Comparison of ENCODE assay signal across 15 mouse cellular contexts in the genomic region with DNA sequence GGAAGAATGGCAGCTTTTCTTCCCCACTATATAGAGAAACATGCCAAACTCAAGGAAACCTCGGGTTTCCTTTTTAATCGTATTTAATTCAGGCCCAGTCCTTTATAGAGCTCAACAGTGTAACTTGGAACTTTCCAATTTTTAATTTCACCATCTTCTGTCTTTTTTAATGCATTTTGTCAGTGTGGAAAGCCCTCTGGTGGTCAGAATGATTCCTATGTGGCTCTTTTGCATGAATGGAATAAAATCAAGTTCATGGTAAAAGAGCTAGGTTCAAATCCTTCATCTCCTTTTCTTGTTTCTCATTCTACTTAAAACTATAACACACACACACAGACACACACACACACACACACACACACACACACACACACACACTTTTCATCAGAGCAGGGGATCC.
A peak's percentile ranks its signal among the peaks of the same experiment; 100 is the strongest.
DNase-seq lines count a peak whose midpoint lies in the region; ATAC-seq and TF ChIP-seq lines count a peak whose summit lies in the region.
"Had no signal": no experiment of that assay in that cellular context is flagged by ENCODE, and none has a peak within 500 bp of the region (broad histone marks: within the 10 kb centered on the region; RNA-seq: fewer than 3 reads in every experiment).

No protein-coding gene starts in this region.

- no peak overlapping the region for H3K27ac ChIP-seq in kidney, embryonic 14.5 days (ENCODE audit: low read depth, low read length)
- H3K27ac ChIP-seq in lung, embryonic 14.5 days (ENCODE audit: low read depth): no peak overlapping the region
- no peak overlapping the region for H3K27ac ChIP-seq in MEL (ENCODE audit: control insufficient read depth, low read depth, low read length)
- H3K27ac ChIP-seq: embryonic facial prominence, embryonic 15.5 days; forebrain, embryonic 12.5 days; heart, embryonic 15.5 days; hindbrain, embryonic 13.5 days; liver, embryonic 14.5 days; neural tube, embryonic 15.5 days had no signal

- no peaks in the 10 kb centered on the region for H3K79me2 ChIP-seq in MEL (ENCODE audit: control insufficient read depth, insufficient read depth, low read length, poor library complexity)

- H3K9ac ChIP-seq in kidney, embryonic 14.5 days (ENCODE audit: low read depth, low read length): no peak overlapping the region
- H3K9ac ChIP-seq in lung, embryonic 14.5 days: no peak overlapping the region
- no peak overlapping the region for H3K9ac ChIP-seq in MEL (ENCODE audit: control insufficient read depth, low read depth, low read length, poor library complexity, severe bottlenecking)
- H3K9ac ChIP-seq: embryonic facial prominence, embryonic 15.5 days; forebrain, embryonic 12.5 days; heart, embryonic 15.5 days; hindbrain, embryonic 13.5 days; liver, embryonic 14.5 days; neural tube, embryonic 15.5 days had no signal

- TF ChIP-seq RAD21 in MEL (IDR thresholded peaks at IDR 0.05; ENCODE audit: low read depth, low read length): peak; percentile 13

- H3K4me3 ChIP-seq in kidney, embryonic 14.5 days (ENCODE audit: low read length): no peak overlapping the region
- no peak overlapping the region for H3K4me3 ChIP-seq in lung, embryonic 14.5 days (ENCODE audit: low read depth, low read length)
- no peak overlapping the region for H3K4me3 ChIP-seq in MEL (ENCODE audit: control insufficient read depth in 1 of 2, insufficient read depth in 1 of 2, low read depth in 2 of 2, low read length in 2 of 2)
- H3K4me3 ChIP-seq: embryonic facial prominence, embryonic 15.5 days; forebrain, embryonic 12.5 days; heart, embryonic 15.5 days; hindbrain, embryonic 13.5 days; neural tube, embryonic 15.5 days had no signal

- H3K27me3 ChIP-seq in kidney, embryonic 14.5 days (ENCODE audit: control insufficient read depth, insufficient read depth, low read length): peaks cover under 1% of the 10 kb centered on the region; the same call in 1 of the 2 replicates
- H3K27me3 ChIP-seq in lung, embryonic 14.5 days (ENCODE audit: insufficient read depth, low read length): no peaks in the 10 kb centered on the region
- no peaks in the 10 kb centered on the region for H3K27me3 ChIP-seq in MEL (ENCODE audit: control insufficient read depth in 1 of 2, insufficient read depth in 2 of 2, low read length in 2 of 2)
- H3K27me3 ChIP-seq: embryonic facial prominence, embryonic 15.5 days; heart, embryonic 15.5 days had no signal

- H3K4me2 ChIP-seq in kidney, embryonic 14.5 days (replicated peaks; ENCODE audit: low read depth, low read length): no peak overlapping the region
- H3K4me2 ChIP-seq in lung, embryonic 14.5 days: no peak overlapping the region
- H3K4me2 ChIP-seq: embryonic facial prominence, embryonic 15.5 days; forebrain, embryonic 12.5 days; heart, embryonic 15.5 days; hindbrain, embryonic 13.5 days; neural tube, embryonic 15.5 days had no signal

- no peak for TF ChIP-seq EP300 in MEL (IDR thresholded peaks at IDR 0.05; ENCODE audit: low read depth in 1 of 2, low read length in 2 of 2)

- no peaks in the 10 kb centered on the region for H3K9me3 ChIP-seq in kidney, embryonic 14.5 days (ENCODE audit: control insufficient read depth, low read length)
- no peaks in the 10 kb centered on the region for H3K9me3 ChIP-seq in lung, embryonic 14.5 days (ENCODE audit: low read depth, low read length)
- H3K9me3 ChIP-seq in MEL (replicated peaks; ENCODE audit: insufficient read depth, low read length): no peaks in the 10 kb centered on the region
- H3K9me3 ChIP-seq: embryonic facial prominence, embryonic 15.5 days; forebrain, embryonic 12.5 days; heart, embryonic 15.5 days; hindbrain, embryonic 13.5 days; neural tube, embryonic 15.5 days had no signal

- no peaks in the 10 kb centered on the region for H3K36me3 ChIP-seq in kidney, embryonic 14.5 days (ENCODE audit: control insufficient read depth, insufficient read depth, low read length)
- H3K36me3 ChIP-seq in lung, embryonic 14.5 days (ENCODE audit: insufficient read depth): no peaks in the 10 kb centered on the region
- H3K36me3 ChIP-seq in MEL (ENCODE audit: control insufficient read depth in 1 of 2, insufficient read depth in 2 of 2, low read length in 2 of 2): no peaks in the 10 kb centered on the region; a peak in 1 of 4 replicates
- H3K36me3 ChIP-seq: embryonic facial prominence, embryonic 15.5 days; forebrain, embryonic 12.5 days; heart, embryonic 15.5 days; hindbrain, embryonic 13.5 days; neural tube, embryonic 15.5 days had no signal

- no peak for ATAC-seq in kidney, embryonic 14.5 days (ENCODE audit: low FRiP score, low TSS enrichment)
- ATAC-seq in lung, embryonic 14.5 days (ENCODE audit: insufficient read depth): no peak
- no peak for ATAC-seq in megakaryocyte-erythroid progenitor cell, adult 5-6 weeks (replicated peaks; ENCODE audit: low FRiP score, low TSS enrichment, poor library complexity, severe bottlenecking)

- DNase-seq in kidney, adult 9 months: peak; percentile 32
- peak; percentile 66 for DNase-seq in lung, embryonic 14.5 days
- no peak for DNase-seq in lung, postnatal 4 days
- no peak for DNase-seq in MEL (ENCODE audit: low read depth, low spot score)
- DNase-seq in brain, adult 2 months (ENCODE audit: low read depth, low spot score): peak; percentile 40
- DNase-seq: cerebellum, adult 8-10 months; kidney, adult 18-20 months had no signal

- 91% methylated on average over 2 of the region's 2 CpGs for WGBS in kidney, embryonic 14.5 days
- 84% methylated on average over 2 of the region's 2 CpGs for WGBS in lung, embryonic 14.5 days

- TF ChIP-seq CTCF in lung, embryonic 14.5 days (IDR thresholded peaks at IDR 0.05; ENCODE audit: low read depth): peak; percentile 52
- TF ChIP-seq CTCF in MEL (IDR thresholded peaks at IDR 0.05 in 2 of 3, conservative IDR thresholded peaks at IDR 0.05 in 1 of 3; ENCODE audit: control insufficient read depth in 1 of 3, insufficient read depth in 1 of 3, low read depth in 2 of 3, low read length in 3 of 3, poor library complexity in 1 of 3, severe bottlenecking in 1 of 3): peak in 1 of 3 experiments; percentile 30; a peak in 1 of 6 replicates

- no peak for TF ChIP-seq POLR2A in MEL (IDR thresholded peaks at IDR 0.05; ENCODE audit: control insufficient read depth in 1 of 2, insufficient read depth in 1 of 2, low read depth in 1 of 2, low read length in 2 of 2, poor library complexity in 1 of 2)

- H3K4me1 ChIP-seq in kidney, embryonic 14.5 days (ENCODE audit: control insufficient read depth, insufficient read depth, low read length): 0 out of 2 replicates have a peak, but pooled peaks cover 12% of the 10 kb centered on the region
- peaks cover 9% of the 10 kb centered on the region; the same call in 1 of the 2 replicates for H3K4me1 ChIP-seq in lung, embryonic 14.5 days (ENCODE audit: insufficient read depth)
- no peaks in the 10 kb centered on the region for H3K4me1 ChIP-seq in MEL (ENCODE audit: control insufficient read depth in 1 of 2, insufficient read depth in 2 of 2, low read length in 2 of 2)

TF ChIP-seq in MEL, 35 proteins besides CTCF, POLR2A, EP300 and RAD21:
- TF ChIP-seq MYB (IDR thresholded peaks at IDR 0.05; ENCODE audit: low read depth, low read length): no peak
- TF ChIP-seq NELFE (IDR thresholded peaks at IDR 0.05; ENCODE audit: low read depth, low read length): no peak
- TF ChIP-seq JUND (IDR thresholded peaks at IDR 0.05; ENCODE audit: low read depth, low read length): no peak
- TF ChIP-seq SMC3 (IDR thresholded peaks at IDR 0.05; ENCODE audit: low read depth, low read length): peak; percentile 48
- TF ChIP-seq TAL1 (IDR thresholded peaks at IDR 0.05; ENCODE audit: low read length): no peak

Comparison
In these comparisons a context has a peak if more than half of its experiments do, and no peak if none do; other contexts are left out.
1. DNase-seq: peak in kidney, adult 9 months (single experiment), lung, embryonic 14.5 days (single experiment) and brain, adult 2 months (single experiment); none in lung, postnatal 4 days (0 of 2) and MEL (single experiment).